Mouse (Mus musculus) ovary, postnatal 14 days (tissue): Measurements from ENCODE around the gene Carns1.

ENCODE experiments used
- DNase-seq: peaks from one replicate; pipeline ENCODE4 v3.0.0; 2022; ENCODE audit warnings: low spot score

Gene Carns1

DNA sequence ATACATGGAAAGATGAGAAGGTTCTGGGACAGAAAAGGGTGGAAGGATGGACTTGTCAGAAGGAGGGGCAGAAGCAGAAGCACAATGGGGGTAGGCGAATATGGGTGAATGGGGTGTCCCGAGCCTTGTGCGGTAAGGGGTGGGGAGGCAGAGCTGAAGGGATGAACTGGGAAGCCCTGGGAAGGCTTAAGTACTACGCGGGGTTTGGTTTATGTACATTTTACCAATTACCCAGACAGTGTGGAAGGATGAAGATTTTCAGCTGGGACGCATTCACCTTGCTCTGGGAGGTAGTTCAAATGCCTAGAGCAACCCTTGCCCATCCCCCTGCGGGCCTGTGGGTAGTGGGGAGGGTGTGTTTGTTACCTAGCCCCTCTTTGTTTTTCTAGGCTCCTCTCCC, 26.9 kb upstream of the Carns1 start:
- DNase-seq, result no peak

DNA sequence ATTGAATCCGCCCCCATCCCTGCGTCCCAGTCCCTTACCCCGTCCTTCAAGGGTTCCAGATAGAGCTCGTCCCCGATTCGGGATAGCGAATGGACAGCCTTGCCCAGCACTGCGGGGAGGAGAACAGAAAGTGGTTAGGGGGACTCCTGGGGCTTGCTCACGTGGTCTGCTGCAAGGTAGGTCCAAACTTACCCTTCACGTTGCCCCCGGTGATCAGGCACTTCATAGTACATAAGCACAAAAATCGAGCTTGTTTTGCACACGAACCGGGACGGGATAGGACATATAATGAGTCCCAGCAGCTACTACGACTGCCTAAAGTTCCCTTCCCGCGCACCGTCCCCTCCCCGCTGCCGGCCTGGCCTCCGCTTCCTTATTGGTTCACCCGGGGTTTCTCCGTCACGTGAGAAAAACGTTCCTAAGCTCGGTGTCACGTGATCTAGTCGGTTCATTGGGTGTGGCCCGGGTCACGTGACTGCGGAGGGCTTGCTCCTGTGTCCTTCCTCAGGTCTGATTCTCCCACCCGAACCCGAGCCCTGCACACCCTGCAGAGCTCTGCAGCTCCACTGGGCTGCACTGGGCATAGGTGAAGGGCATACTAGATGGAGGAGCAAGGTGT, 26.1 kb upstream of the Carns1 start, which contains the start of gene Rad9a:
TSS of gene Rad9a (minus strand) at position 372 of the 619 bp plus-strand sequence.
- peak; percentile 85 for DNase-seq

DNA sequence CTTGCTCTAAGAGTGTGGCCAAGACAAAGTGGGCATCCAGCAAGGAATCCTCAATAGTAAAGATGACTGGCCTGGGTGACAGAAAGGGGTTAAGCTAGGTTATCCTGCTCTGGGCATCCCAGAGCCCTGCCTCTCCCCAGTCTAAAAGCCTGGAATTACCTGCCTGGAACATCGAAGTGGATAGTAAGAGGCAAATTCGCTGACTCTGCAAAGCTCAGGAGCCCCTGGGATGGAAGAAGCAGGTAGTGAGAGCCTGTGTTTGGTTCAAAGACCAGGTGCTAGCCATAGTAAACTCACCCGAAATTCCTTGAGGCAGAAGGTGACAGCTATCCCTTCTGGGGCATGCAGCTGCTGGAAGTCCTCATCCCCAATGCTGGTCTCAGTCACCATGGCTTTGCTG, 21.9 kb upstream of the Carns1 start:
- no peak for DNase-seq

DNA sequence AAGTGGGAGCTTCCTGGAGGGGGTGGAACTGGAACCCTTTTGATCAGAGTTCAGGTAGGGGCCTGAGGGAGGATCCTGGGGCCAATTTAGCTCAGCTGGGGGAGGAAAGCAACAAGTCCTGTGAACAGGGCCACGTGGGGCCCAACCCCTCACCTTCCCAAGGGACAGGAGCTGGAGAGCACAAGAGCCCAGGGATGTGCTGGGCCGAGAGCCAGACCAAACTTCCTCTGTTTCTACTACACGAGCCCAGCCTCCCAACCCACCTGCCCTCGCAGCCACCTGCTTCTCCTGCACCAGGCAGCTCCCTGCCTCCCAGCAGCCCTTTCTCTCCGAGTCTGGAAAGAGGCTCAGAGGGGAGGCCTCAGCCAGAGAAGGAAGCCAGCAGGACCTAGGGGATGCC, 21.3 kb upstream of the Carns1 start:
- DNase-seq, result no peak

DNA sequence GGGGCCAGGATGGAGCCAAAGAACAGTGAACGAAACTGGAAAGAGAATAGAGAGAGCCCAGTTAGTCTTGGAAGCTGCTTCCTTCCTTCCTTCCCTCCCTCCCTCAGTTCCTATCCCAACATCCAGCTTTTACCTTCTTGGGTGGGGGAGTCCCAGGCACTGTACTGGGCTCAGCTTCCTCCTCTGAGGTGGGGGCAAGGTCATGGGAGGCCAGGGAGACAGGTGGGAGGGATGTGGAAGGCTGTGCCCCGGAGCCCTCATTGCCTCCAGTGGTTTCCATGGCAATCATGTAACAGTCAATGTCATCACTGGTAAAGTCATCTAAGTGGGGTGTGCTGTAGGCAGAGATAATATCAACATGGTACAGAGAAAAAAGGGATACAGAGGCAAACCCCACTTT, 20.8 kb upstream of the Carns1 start:
- DNase-seq, result no peak

DNA sequence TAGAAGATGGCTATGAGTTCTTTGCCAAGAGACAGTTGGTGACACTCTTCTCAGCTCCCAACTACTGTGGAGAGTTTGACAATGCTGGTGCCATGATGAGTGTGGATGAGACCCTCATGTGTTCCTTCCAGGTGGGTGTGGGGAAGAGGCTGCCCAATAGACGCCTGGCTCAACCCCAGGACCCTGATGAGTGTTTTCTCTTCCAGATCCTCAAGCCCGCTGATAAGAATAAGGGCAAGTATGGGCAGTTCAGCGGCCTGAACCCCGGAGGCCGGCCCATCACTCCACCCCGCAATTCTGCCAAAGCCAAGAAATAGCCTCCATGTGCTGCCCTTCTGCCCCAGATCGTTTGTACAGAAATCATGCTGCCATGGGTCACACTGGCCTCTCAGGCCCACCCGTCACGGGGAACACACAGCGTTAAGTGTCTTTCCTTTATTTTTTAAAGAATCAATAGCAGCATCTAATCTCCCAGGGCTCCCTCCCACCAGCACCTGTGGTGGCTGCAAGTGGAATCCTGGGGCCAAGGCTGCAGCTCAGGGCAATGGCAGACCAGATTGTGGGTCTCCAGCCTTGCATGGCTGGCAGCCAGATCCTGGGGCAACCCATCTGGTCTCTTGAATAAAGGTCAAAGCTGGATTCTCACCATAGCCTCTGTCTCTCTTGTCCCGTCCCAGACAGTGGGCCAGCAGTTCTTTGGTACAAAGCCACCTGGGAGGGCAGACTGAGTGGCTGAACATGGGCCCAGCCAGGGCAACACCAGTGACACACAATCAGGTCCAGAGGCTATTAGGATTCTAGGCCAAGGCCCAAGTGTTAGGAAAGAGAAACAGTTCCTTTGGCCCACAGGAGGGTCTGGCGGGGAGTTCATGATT, 19.7 kb upstream of the Carns1 start:
- no peak for DNase-seq

DNA sequence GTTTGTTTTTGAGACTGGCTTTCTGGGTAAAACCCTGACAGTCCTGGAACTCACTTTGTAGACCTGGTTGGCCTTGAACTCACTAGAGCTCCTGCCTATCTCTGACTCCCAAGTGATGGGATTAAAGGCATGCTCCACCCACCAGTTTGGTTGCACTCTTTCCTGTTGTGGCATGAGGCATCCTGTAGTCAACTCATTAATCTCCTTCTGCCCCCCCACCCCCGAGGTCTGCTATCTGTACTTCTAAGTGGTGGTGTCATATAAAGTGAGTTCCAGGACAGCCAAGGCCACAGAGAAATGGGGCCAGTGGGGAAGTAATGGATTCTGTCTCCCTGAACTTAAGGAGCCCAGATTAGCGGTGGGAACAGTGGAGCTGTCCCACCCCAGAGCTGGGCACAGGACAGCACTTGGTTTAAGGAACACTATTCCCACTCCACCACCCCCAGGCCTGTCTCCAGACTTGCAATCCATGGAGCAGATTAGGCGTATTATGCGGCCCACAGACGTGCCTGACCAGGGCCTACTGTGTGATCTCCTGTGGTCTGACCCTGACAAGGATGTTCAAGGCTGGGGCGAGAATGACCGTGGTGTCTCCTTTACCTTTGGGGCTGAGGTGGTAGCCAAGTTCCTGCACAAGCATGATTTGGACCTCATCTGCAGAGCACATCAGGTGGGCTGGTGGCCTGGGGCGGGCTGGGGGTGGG, 18.9 kb upstream of the Carns1 start:
- no peak for DNase-seq

DNA sequence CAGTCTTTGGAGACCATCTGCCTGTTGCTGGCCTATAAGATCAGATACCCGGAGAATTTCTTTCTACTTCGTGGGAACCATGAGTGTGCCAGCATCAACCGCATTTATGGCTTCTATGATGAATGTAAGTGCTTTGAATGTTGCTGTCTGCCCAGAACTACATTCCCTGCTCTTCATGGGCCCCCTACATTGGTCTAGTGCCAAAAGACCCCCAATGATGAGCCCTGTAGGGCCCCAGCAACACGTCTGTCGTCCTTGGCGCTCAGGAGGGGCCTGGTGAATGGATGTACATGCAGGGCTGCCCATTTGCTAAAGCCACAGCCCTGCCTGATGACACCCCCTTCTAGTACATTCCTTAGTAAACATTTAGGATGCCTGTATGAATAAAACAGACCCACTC, 17.9 kb upstream of the Carns1 start:
- no peak for DNase-seq

DNA sequence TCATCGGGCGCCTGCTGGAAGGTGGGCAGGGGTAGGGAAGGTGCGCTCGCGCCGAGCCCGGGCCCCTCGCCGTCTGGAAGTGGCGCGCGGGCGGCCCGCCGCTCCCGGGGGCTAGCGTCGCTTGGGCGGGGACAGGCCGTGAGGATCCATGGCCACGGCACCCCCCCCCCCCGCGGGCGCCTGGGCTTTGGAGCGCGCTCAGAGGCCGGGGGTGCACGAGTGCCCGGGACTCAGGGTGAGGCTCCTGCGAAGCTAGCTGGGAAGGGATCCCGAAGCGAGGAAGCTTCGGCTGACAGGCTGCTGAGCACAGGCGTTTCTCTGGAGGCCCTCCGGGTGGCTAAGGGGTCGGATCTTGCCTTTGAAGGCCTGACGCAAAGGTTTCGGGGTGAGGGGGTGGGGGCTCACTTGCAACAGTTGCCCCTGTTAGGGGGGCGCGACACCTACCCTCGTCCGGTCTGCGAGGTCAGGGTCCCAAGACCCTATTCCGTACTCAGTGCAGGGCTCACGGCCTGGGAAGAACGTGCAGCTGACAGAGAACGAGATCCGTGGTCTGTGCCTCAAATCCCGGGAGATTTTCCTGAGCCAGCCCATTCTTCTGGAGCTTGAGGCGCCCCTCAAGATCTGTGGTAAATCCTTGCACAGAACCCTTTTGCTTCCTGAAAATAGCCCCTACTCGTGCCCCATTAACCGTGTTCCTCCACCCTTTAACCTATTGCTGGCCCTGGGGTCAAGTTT, 17.1 kb upstream of the Carns1 start:
- DNase-seq, result no peak

DNA sequence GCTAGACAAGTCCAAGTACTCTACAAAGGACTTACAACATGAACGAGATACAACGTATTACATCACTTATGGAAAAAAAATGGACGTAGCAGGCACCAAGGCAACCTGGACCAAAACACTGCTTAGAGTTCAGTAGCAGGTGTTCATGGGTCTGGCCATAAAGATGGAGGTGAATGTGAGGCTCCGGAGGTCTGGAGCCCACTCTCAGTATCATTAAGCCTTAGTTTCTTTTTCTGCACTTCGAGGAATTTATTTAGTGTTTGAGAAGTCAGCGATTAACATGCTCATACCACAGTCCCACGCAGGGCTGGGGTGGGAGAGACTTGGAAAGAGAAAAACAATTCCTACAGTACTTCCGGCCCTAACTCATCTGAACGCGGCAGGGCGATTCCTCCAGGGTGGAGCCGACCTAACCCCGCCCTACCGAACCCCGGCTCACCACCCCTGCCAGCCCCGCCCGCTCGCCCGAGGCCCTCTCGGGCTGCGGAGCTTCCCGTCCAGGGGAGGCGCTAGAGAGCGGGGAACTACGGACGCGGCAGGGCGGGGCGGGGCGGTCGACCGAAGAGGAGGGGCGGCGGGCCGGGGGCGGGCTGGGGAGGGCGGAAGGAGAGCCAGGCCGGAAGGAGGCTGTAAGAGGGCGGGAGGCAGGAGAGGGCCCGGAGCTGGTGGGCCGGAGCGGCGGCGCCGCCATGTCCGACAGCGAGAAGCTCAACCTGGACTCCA, 16.4 kb upstream of the Carns1 start, which contains the start of gene Ppp1ca:
TSS of gene Ppp1ca (plus strand) at position 538 of the 723 bp plus-strand sequence.
- peak; percentile 97 for DNase-seq

DNA sequence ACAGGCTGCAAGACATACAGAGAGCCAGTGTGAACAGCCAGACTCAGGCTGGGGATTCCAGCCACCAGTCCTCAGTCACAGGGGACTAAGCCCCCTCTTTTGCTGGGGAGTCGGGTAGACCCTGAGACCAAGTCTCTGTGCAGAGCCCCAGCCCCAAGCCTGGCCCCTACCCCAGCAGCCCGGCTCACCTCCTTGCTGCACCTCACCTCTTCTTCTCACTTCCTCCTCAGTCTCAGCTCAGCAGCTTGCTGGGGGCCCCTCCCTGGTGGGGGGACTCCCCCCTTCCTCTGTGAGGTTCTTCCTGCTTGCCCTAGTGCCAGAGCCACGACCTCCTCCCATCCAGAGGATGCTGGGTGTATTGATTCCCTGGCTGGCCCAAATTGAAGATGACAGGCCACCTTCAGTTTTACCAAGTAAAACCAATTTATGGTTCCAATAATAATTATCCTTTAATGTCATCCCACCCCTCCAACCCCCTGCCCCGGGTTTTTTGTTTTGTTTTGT, 15.6 kb upstream of the Carns1 start, which contains the start of gene Tbc1d10c:
TSS of gene Tbc1d10c (minus strand) at position 454 of the 504 bp plus-strand sequence.
- DNase-seq, result no peak

DNA sequence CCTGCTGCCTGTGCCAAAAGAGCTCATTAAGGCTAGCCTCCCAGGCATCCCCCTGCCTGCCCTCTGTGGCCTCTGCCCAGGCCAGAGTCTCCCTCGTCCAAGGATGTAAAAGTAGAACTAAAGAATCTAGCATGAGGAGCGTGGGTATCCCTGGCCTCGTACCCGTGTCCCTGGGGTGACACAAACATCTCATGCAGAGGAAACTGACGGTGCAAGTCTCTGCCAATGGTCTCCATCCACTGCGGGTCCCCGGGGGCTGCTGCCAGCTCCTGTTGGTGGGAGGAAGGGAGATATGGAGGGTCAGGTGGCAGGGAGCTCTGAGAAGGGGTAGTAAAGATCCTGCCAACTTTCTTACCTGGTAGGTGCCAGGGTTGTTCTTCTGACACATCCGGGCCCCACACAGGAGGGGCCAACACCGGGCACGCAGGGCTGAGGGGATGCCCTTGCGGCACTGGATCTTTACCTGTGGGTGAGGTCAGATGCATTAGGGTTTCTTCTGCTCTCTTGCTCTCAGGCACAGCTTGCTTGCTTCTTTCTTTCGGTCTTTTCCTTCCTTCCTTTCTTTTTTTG, 13.9 kb upstream of the Carns1 start:
- DNase-seq, result no peak

DNA sequence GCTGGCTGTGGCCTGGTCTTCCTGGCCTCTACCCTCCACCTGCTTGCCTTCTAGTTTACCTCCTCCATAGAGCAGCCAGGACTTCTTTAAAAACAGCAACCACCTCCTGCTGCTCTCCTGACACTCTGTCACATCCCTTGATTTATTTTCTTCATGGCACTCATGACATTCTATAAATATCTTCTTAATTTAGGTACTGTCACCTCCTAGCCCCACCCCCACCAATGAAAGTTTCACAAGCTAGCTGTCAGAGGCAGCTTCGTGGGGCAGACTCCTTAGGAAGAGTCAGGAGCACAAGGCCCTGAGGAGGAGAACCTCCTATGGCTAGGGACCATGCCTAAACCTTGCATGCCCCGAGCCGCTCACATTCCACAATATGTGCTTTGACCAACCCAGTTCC, 12.0 kb upstream of the Carns1 start:
- DNase-seq, result no peak

DNA sequence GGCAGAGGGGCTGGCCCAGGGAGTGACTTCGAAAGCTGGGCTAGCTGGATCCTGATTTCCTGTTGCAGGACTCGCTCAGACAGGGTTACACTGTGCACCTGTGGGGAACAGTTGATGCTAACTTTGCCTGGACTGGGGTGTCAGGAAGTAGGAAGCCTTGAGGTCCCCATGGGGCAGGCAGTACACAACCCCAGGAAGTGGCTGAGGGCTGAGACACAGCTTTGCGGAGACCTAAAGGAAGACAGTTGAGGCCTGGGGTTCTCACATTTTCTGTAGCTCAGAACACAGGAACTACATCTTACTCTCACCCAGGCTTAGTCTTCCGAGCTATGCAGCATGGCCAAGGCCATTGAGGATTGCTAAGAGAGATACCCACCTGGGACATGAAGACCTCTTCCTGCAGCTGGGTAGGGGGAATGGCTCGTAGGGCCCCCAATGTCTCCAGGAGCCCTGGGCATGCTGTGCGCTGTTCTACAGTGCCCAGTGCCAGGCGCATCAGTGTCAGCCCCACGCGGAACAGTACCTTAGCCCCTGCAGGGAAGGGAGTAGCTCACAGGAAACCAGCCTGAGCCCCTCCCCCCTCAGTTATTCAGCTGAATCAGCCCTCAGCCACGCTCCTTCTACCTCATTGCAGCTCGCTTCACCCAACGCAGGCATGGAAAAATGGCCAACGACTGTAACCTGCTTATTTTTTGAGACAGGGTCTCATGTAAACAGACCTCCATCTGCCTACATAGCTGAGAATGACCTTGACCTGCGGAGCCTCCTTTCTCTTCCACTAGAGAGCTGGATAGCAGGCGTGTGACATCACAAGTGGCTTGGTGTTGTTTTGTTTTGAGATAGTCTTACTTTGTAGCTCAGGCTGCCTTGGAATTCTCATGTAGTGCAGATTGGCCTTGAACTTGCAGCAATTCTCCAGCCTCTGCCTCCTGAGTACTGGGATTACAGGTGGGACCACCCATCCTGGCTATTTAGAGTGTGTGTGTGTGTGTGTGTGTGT, 10.0 kb upstream of the Carns1 start:
- DNase-seq, result no peak

DNA sequence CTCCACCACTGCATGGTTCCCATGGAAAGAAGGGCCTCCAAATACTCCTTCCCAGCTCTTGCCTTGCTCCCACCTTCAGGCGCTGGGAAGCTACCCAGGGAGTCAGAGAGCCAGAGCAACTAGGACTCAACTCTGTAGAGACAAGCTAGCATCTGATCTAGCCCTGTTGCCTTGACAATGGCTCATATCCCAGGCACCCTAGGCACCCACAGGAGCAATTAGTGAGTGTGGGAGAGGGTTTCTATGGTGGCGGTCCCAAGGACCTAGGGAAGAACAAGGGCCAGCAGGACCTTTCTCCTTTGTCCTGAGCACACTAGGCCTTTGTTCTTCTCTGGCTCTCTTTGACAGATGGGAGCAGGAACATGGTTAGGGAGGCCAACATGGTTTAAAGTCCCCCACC, 8.4 kb upstream of the Carns1 start:
- no peak for DNase-seq

DNA sequence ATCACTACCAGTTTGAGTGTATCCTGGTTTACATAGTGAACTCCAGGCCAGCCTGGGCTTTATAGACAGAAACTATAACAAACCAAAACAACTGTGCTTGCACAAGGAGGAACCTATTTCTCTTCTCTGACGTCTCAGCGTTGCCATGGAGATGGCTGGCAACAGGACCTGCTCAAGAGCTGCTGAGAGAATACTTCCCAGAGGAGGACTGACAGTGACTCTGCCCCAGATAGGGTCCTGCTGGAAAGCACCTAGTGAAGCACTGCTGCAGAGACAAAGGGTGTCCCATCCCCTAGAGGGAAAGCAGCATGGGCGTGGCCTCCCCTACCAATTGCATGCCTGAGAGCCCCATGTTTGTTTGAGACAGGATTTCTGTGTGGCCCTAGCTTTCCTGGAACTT, 6.6 kb upstream of the Carns1 start:
- no peak for DNase-seq

DNA sequence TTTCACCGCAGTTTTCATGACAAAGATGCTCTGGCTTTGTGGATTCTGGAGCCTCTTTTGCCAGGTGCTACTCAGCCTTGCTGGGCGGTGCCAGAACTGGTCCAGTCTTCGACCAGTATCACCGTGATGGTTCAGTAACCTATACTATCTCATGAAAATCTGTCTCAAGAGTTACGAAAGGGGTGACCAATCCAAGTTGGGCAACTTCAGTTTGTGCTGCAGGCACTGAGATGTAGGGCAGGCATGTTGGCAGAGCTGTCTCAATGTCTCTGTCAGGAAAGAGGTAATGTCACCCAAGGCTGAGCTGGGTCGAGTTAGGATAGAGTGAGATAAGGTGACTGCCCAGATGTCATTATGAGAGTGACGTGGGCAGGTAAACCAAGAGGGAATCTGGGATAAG, 5.1 kb upstream of the Carns1 start:
- no peak for DNase-seq

DNA sequence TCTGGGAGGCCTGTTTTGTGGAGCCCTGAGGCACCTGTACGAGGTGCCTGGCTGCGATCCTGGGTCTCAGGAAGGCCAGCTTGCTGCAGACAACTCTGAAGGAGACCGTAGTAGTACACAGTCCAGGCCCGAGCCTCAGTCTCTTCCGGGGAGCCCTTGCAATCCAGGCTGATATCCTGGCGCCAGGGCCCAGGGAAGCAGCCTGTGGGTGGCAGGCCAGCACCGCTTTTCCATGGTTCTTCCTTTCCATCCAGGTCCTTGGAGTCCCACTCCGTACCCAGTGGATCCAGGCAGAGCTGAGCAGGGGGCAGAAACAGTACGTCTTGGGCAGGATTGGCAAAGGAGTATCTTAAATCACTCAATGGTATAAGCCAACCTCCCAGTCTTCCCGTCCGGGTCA, 2.4 kb downstream of the Carns1 start:
- DNase-seq, result no peak
